Mouse (Mus musculus): ENCODE measurements around the gene Cers5.

- TF ChIP-seq EP300 (IDR thresholded peaks at IDR 0.05; ENCODE audit: insufficient read depth, low read depth, low read length) (no peak), CTCF (IDR thresholded peaks at IDR 0.05) (no peak)
Measured at GRCm38 (mm10) chr15:99812097-99812496, 39.4 kb upstream of the Cers5 start.

Measured in heart, adult 2 months (tissue).